Mouse (Mus musculus): Measurements from ENCODE around the gene Gna11. TPM values are rescaled to one million over a fixed set of nuclear protein-coding genes. Genes with fewer than 3 reads are reported as not detected.

The Gna11 gene
- polyA plus RNA-seq, 1 experiment from 2014 or later: 68.7 TPM

- Histone ChIP-seq H3K9me3 (ENCODE audit: control insufficient read depth, low read length) (no peaks in the 10 kb centered on the region), H3K4me3 (ENCODE audit: low read length) (no peak overlapping the region), H3K27me3 (ENCODE audit: control insufficient read depth, insufficient read depth, low read depth, low read length) (no peaks in the 10 kb centered on the region), H3K9ac (ENCODE audit: low read length) (peak overlapping the region; percentile 0), H3K4me2 (ENCODE audit: low read depth, low read length) (no peak overlapping the region), H3K27ac (ENCODE audit: low read length) (peak overlapping the region; percentile 96), H3K36me3 (ENCODE audit: control insufficient read depth, insufficient read depth, low read length) (peaks cover 22% of the 10 kb centered on the region), H3K4me1 (replicated peaks; ENCODE audit: control insufficient read depth, insufficient read depth, low read length) (peaks cover 66% of the 10 kb centered on the region)
- WGBS: 54% methylated on average over 9 of the region's 9 CpGs
- no peak for ATAC-seq (ENCODE audit: low read depth)
Observed at GRCm38 (mm10) chr10:81569507-81570237, 24.7 kb upstream of the Gna11 start.

GRCm38 (mm10) chr10:81568381-81569191 is 23.6 kb upstream of the Gna11 start:
- Histone ChIP-seq H3K9ac (ENCODE audit: low read length) (peak overlapping the region; percentile 0; the same call in 1 of the 2 replicates), H3K9me3 (ENCODE audit: control insufficient read depth, low read length) (no peaks in the 10 kb centered on the region), H3K27me3 (ENCODE audit: control insufficient read depth, insufficient read depth, low read depth, low read length) (no peaks in the 10 kb centered on the region), H3K36me3 (ENCODE audit: control insufficient read depth, insufficient read depth, low read length) (peaks cover 22% of the 10 kb centered on the region), H3K27ac (ENCODE audit: low read length) (peak overlapping the region; percentile 96), H3K4me3 (ENCODE audit: low read length) (no peak overlapping the region), H3K4me1 (replicated peaks; ENCODE audit: control insufficient read depth, insufficient read depth, low read length) (peaks cover 66% of the 10 kb centered on the region), H3K4me2 (ENCODE audit: low read depth, low read length) (peak overlapping the region; percentile 9)
- WGBS: 5% methylated on average over 16 of the region's 16 CpGs
- ATAC-seq (ENCODE audit: low read depth): peak; percentile 29

DNA sequence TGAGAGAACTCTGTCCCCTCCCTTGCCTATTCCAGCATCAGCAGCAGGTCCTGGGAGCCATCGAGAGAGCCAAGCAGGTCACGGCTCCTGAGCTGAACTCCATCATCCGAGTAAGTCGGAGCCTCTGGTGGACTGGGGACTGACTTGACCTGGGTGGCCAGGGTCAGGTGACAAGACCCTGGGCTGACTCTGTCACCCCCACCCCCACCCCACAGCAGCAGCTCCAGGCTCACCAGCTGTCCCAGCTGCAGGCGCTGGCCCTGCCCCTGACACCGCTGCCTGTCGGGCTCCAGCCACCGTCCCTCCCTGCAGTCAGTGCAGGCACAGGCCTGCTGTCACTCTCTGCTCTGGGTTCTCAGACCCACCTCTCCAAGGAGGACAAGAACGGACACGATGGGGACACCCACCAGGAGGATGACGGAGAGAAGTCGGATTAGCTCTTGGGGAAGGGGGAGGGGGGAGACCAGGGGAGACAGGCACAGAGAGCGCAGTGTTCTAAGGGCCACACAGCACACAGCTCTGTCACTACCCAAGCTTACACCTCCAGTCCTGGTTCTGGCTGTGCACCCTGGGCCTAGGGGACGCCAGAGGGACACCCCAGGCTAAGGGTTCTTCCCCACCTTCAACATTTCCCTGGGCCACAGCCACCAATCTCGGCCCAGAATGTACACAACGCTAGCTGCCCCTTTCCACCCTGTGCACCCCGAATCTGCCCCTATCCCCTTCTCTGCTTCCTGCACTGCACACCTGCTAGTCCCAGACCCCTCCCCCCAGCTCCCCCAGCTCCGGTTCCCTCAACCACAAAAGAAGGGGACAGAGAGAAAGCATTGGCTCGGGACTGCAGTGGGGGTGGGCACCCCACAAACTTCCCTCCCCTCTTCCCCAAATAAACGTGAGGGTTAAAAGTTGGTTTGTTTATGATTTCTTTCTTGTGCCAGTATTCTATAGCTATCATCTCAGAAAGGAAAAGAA is 20.6 kb upstream of the Gna11 start:
- Histone ChIP-seq H3K27ac (ENCODE audit: low read length) (no peak overlapping the region), H3K9me3 (ENCODE audit: control insufficient read depth, low read length) (no peaks in the 10 kb centered on the region), H3K4me2 (ENCODE audit: low read depth, low read length) (no peak overlapping the region), H3K4me3 (ENCODE audit: low read length) (no peak overlapping the region), H3K27me3 (ENCODE audit: control insufficient read depth, insufficient read depth, low read depth, low read length) (no peaks in the 10 kb centered on the region), H3K4me1 (replicated peaks; ENCODE audit: control insufficient read depth, insufficient read depth, low read length) (peaks cover 73% of the 10 kb centered on the region), H3K36me3 (ENCODE audit: control insufficient read depth, insufficient read depth, low read length) (peaks cover 24% of the 10 kb centered on the region), H3K9ac (ENCODE audit: low read length) (no peak overlapping the region)
- ATAC-seq (ENCODE audit: low read depth): no peak
- 53% methylated on average over 20 of the region's 20 CpGs for WGBS

DNA sequence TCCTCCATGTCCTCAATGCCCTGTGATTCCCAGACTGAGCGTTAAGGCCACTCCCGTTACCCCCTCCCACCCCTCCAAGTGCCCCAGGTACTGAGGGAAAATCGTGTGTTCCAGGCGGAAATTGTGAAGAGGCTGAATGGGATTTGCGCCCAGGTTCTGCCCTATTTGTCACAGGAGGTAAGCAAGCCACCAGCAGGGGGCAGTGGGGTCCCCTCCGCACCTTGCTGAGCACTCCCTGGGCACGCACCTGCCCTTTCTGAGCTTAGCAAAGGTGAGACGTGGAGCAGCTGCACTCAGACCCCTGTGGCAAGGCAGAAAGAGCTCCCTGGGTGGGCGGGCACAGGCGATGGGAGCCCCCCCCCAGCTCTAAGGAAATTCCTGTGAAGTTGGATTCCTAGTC is 19.7 kb upstream of the Gna11 start:
- H3K4me2 ChIP-seq (ENCODE audit: low read depth, low read length): no peak overlapping the region
- H3K9me3 ChIP-seq (ENCODE audit: control insufficient read depth, low read length): no peaks in the 10 kb centered on the region
- 0 out of 2 replicates have a peak overlapping the region, but pooled peaks have one; percentile 34 for H3K4me3 ChIP-seq (ENCODE audit: low read length)
- no peaks in the 10 kb centered on the region for H3K27me3 ChIP-seq (ENCODE audit: control insufficient read depth, insufficient read depth, low read depth, low read length)
- peaks cover 65% of the 10 kb centered on the region for H3K4me1 ChIP-seq (replicated peaks; ENCODE audit: control insufficient read depth, insufficient read depth, low read length)
- H3K9ac ChIP-seq (ENCODE audit: low read length): peak overlapping the region; percentile 44; the same call in 1 of the 2 replicates
- WGBS: 32% methylated on average over 10 of the region's 10 CpGs
- ATAC-seq (ENCODE audit: low read depth): no peak
- H3K36me3 ChIP-seq (ENCODE audit: control insufficient read depth, insufficient read depth, low read length): peaks cover 24% of the 10 kb centered on the region
- H3K27ac ChIP-seq (ENCODE audit: low read length): no peak overlapping the region

GRCm38 (mm10) chr10:81564216-81564615 is 19.2 kb upstream of the Gna11 start:
- Histone ChIP-seq H3K27me3 (ENCODE audit: control insufficient read depth, insufficient read depth, low read depth, low read length) (no peaks in the 10 kb centered on the region), H3K27ac (ENCODE audit: low read length) (peak overlapping the region; percentile 63), H3K4me2 (ENCODE audit: low read depth, low read length) (peak overlapping the region; percentile 48), H3K4me1 (replicated peaks; ENCODE audit: control insufficient read depth, insufficient read depth, low read length) (peaks cover 60% of the 10 kb centered on the region), H3K9ac (ENCODE audit: low read length) (peak overlapping the region; percentile 44), H3K36me3 (ENCODE audit: control insufficient read depth, insufficient read depth, low read length) (peaks cover 24% of the 10 kb centered on the region), H3K9me3 (ENCODE audit: control insufficient read depth, low read length) (no peaks in the 10 kb centered on the region), H3K4me3 (ENCODE audit: low read length) (peak overlapping the region; percentile 34)
- WGBS: 3% methylated on average over 10 of the region's 10 CpGs
- ATAC-seq (ENCODE audit: low read depth): peak; percentile 47

GRCm38 (mm10) chr10:81563481-81563880 is 18.5 kb upstream of the Gna11 start:
- no peaks in the 10 kb centered on the region for H3K9me3 ChIP-seq (ENCODE audit: control insufficient read depth, low read length)
- no peak overlapping the region for H3K9ac ChIP-seq (ENCODE audit: low read length)
- peaks cover 53% of the 10 kb centered on the region for H3K4me1 ChIP-seq (replicated peaks; ENCODE audit: control insufficient read depth, insufficient read depth, low read length)
- peak overlapping the region; percentile 63; the same call in 1 of the 2 replicates for H3K27ac ChIP-seq (ENCODE audit: low read length)
- H3K27me3 ChIP-seq (ENCODE audit: control insufficient read depth, insufficient read depth, low read depth, low read length): no peaks in the 10 kb centered on the region
- peak overlapping the region; percentile 48; the same call in 1 of the 2 replicates for H3K4me2 ChIP-seq (ENCODE audit: low read depth, low read length)
- no peak for ATAC-seq (ENCODE audit: low read depth)
- 39% methylated on average over 6 of the region's 6 CpGs for WGBS
- peaks cover 24% of the 10 kb centered on the region for H3K36me3 ChIP-seq (ENCODE audit: control insufficient read depth, insufficient read depth, low read length)
- no peak overlapping the region for H3K4me3 ChIP-seq (ENCODE audit: low read length)

DNA sequence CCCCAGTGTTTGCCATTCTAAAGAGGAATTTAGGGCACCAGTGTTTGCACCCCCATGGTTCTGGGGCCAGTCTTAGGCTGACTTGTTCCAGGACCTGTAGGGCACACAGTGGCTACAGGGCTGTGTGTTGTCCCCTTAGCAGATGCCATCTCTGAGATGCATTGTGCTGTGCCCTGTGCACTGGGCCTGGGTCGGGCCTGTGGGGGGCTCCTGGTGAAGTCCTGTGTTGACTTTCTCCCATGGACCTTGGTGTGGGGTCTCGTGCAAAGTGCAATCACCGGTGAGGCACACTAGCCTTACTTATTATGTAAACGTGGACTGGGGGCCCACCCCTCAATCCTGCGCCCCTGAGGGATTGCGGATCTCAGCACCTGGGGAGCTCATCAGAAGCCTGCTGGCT is 17.4 kb upstream of the Gna11 start:
- H3K27ac ChIP-seq (ENCODE audit: low read length): no peak overlapping the region
- H3K4me1 ChIP-seq (replicated peaks; ENCODE audit: control insufficient read depth, insufficient read depth, low read length): peaks cover 46% of the 10 kb centered on the region
- ATAC-seq (ENCODE audit: low read depth): no peak
- H3K27me3 ChIP-seq (ENCODE audit: control insufficient read depth, insufficient read depth, low read depth, low read length): no peaks in the 10 kb centered on the region
- peaks cover 24% of the 10 kb centered on the region for H3K36me3 ChIP-seq (ENCODE audit: control insufficient read depth, insufficient read depth, low read length)
- H3K4me2 ChIP-seq (ENCODE audit: low read depth, low read length): 0 out of 2 replicates have a peak overlapping the region, but pooled peaks have one; percentile 21
- no peak overlapping the region for H3K4me3 ChIP-seq (ENCODE audit: low read length)
- peak overlapping the region; percentile 3; the same call in 1 of the 2 replicates for H3K9ac ChIP-seq (ENCODE audit: low read length)
- WGBS: 68% methylated on average over 6 of the region's 6 CpGs
- H3K9me3 ChIP-seq (ENCODE audit: control insufficient read depth, low read length): no peaks in the 10 kb centered on the region

DNA sequence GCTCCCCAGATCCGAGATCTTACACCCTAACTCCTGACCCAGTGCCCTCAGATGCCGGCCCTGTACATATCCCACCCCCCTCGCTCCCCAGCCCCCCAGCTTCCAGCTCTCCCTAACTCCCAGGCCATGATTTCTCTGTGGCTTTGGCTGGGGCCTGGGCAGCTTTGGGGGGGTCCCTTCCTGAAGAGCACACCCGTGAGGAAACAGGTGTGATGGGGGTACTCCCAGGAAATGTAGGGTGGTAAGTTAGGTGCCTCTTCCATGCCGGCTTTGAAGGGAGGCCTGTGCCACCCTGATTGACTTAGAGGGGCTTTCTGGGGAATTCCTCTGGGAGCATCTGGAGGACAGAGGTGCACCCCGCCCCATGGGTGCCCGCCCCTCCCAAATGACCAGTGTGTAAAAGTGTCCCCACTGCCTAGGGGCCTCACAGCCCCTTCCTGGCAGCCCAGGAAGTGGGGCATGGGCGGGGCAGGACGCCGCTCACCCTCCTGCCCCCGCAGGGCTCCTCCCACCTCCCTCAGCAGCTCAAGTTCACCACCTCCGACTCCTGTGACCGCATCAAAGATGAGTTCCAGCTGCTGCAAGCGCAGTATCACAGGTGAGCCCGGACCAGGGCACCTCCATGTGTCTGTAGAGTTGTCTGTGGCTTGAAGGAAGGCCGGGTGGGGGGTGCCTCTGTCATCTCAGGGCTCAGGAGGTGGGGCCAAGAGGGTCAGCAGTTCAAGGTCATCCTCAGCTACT is 15.9 kb upstream of the Gna11 start:
- Histone ChIP-seq H3K4me2 (ENCODE audit: low read depth, low read length) (peak overlapping the region; percentile 99), H3K27me3 (ENCODE audit: control insufficient read depth, insufficient read depth, low read depth, low read length) (no peaks in the 10 kb centered on the region), H3K9me3 (ENCODE audit: control insufficient read depth, low read length) (no peaks in the 10 kb centered on the region), H3K4me3 (ENCODE audit: low read length) (peak overlapping the region; percentile 93), H3K4me1 (replicated peaks; ENCODE audit: control insufficient read depth, insufficient read depth, low read length) (peaks cover 46% of the 10 kb centered on the region), H3K9ac (ENCODE audit: low read length) (peak overlapping the region; percentile 100), H3K36me3 (ENCODE audit: control insufficient read depth, insufficient read depth, low read length) (peaks cover 14% of the 10 kb centered on the region), H3K27ac (ENCODE audit: low read length) (peak overlapping the region; percentile 94)
- no peak; the same call in 1 of the 2 replicates for ATAC-seq (ENCODE audit: low read depth)
- WGBS: 8% methylated on average over 16 of the region's 16 CpGs

All from lung, embryonic 16.5 days (tissue).